Mouse (Mus musculus) testis, adult 2 months (tissue): Measurements from ENCODE around the gene Ttc1. TPM values are rescaled to one million over a fixed set of nuclear protein-coding genes. Genes with fewer than 3 reads are reported as not detected.

ENCODE experiments used
- H3K27ac ChIP-seq: fragments of 200-500 bp; 2 replicates; pipeline ENCODE4 v1.5.1; 2012; ENCODE audit warnings: low read depth, low read length; ENCODE audit not compliant: control insufficient read depth, insufficient read depth
- H3K27me3 ChIP-seq: fragments of 200-500 bp; 2 replicates; pipeline ENCODE4 v1.6.1; 2012; ENCODE audit warnings: mild to moderate bottlenecking, low read length, moderate library complexity; ENCODE audit not compliant: control insufficient read depth, insufficient read depth
- H3K36me3 ChIP-seq: fragments of 200-500 bp; 2 replicates; pipeline ENCODE4 v1.6.1; 2012; ENCODE audit warnings: mild to moderate bottlenecking, low read length; ENCODE audit not compliant: control insufficient read depth, insufficient read depth
- H3K4me1 ChIP-seq: fragments of 200-500 bp; 2 replicates; pipeline ENCODE4 v1.6.1; 2012; ENCODE audit warnings: low read length; ENCODE audit not compliant: control insufficient read depth, insufficient read depth
- H3K4me3 ChIP-seq: fragments of 200-500 bp; 2 replicates; pipeline ENCODE4 v1.5.1; 2012; ENCODE audit warnings: low read depth, mild to moderate bottlenecking, low read length, moderate library complexity, mixed read lengths; ENCODE audit not compliant: control insufficient read depth
- CTCF ChIP-seq: fragments of 200-500 bp; IDR thresholded peaks from 2 replicates; pipeline ENCODE4 v1.5.1; 2012; ENCODE audit warnings: low read depth, mild to moderate bottlenecking, inconsistent platforms, low read length, moderate library complexity; ENCODE audit not compliant: control insufficient read depth, insufficient read depth, insufficient replicate concordance
- POLR2A ChIP-seq: fragments of 200-500 bp; IDR thresholded peaks from 2 replicates; pipeline ENCODE4 v1.6.1; 2012; ENCODE audit warnings: low read depth, mild to moderate bottlenecking, inconsistent platforms, low read length, moderate library complexity; ENCODE audit not compliant: control insufficient read depth
- polyA plus RNA-seq: library from polyadenylated mRNA; depleted of rRNA; stranded (reverse); fragments of >200 nt; gene quantifications from 2 replicates; pipeline ENCODE4 v1.2.3, GENCODE M21; 2012; rRNA removed

The Ttc1 gene
- polyA plus RNA-seq, 1 experiment, result 38.6 TPM

DNA sequence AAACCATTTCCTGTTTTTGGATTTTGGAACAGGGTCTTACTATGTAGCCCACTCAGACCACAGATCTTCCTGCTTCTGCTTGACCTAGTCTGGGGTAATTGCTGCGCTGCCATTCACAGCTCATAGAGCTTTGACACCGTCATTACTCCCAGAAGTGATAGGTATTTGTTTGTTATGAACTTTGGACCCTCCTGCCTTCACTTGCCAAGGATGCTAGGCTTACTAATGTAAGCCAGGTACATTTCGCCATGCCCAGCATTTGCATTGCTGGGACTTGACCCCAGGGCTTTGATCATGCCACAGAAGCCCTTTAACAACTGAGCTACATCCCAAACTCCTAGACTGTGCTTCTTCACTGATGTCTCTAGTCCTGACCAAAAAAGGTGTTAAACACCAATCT lies 47.5 kb downstream of the Ttc1 start:
- no peaks in the 10 kb centered on the region for H3K27me3 ChIP-seq
- H3K4me1 ChIP-seq, result no peaks in the 10 kb centered on the region
- no peak overlapping the region for H3K4me3 ChIP-seq
- TF ChIP-seq CTCF, result no peak
- no peak for TF ChIP-seq POLR2A
- no peak overlapping the region for H3K27ac ChIP-seq
- H3K36me3 ChIP-seq, result no peaks in the 10 kb centered on the region

DNA sequence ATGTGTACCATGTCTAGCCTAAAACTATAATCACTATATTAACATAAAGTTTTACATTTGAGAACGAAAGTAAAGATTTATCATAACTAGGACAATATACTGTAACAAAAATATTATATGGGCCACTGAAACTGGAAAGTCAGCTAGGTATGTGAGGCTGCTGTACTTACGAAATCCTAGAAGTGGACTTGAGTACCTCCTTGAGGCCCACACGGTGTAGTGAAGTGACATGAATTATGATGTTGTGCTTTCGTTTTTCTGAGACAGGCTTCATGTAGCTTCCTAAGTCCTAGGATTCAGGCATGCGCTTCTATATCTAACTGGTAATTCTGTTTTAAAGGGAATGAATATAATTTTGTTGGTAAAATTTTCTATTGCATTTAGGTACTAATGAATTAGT lies 49.2 kb downstream of the Ttc1 start:
- TF ChIP-seq POLR2A (no peak), CTCF (no peak)
- Histone ChIP-seq H3K4me3 (no peak overlapping the region), H3K4me1 (no peaks in the 10 kb centered on the region), H3K36me3 (no peaks in the 10 kb centered on the region), H3K27ac (no peak overlapping the region), H3K27me3 (no peaks in the 10 kb centered on the region)

- H3K27ac ChIP-seq, result no peak overlapping the region
- H3K27me3 ChIP-seq, result no peaks in the 10 kb centered on the region
- TF ChIP-seq POLR2A (no peak), CTCF (no peak)
- H3K36me3 ChIP-seq, result no peaks in the 10 kb centered on the region
- no peaks in the 10 kb centered on the region for H3K4me1 ChIP-seq
- H3K4me3 ChIP-seq, result no peak overlapping the region
Observed at GRCm38 (mm10) chr11:43696623-43697022, 51.2 kb downstream of the Ttc1 start.

GRCm38 (mm10) chr11:43688850-43689249 lies 59.0 kb downstream of the Ttc1 start:
- H3K27ac ChIP-seq, result no peak overlapping the region
- H3K27me3 ChIP-seq, result no peaks in the 10 kb centered on the region
- H3K4me3 ChIP-seq, result no peak overlapping the region
- TF ChIP-seq CTCF (no peak), POLR2A (no peak)
- H3K36me3 ChIP-seq, result no peaks in the 10 kb centered on the region; the same call in 1 of the 2 replicates
- no peaks in the 10 kb centered on the region for H3K4me1 ChIP-seq

DNA sequence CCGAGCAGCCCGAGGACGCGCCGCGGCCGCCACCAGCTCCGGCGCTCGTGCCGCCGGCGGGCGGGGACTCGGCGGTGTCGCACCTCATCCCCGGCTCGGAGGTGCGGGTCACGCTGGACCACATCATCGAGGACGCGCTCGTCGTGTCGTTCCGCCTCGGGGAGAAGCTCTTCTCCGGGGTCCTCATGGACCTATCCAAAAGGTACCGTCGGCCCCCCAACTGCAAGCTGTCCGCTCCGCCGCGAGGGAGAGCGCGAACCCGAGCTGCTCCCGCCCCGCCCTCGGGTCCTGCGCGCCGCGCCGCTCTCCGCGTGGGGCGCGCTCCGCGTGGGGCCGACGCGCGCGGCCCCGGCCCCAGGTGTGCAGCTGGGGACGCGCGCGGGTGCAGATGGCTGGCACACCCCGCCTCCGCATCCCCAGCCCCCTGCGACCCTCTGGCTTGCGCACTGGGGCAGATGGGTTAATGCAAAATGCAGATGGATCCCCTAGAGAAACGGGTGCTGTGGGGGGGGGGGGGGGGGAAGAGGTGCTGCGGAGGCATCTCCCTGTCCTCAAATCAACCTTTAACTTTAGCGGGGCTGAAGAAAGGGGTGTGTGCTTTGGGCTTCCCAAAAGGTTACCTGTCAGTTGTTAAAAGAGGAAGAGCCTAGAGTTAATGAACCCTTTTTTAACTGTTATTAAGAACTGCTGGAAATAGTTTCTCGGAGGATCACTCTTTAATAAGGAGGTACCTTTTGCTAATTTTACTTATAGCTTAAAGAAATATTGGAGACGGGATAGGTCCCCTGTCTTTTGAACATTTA lies 65.2 kb downstream of the Ttc1 start:
- Histone ChIP-seq H3K4me3 (peak overlapping the region; percentile 88), H3K36me3 (no peaks in the 10 kb centered on the region; the same call in 1 of the 2 replicates), H3K27me3 (no peaks in the 10 kb centered on the region), H3K27ac (peak overlapping the region; percentile 81), H3K4me1 (no peaks in the 10 kb centered on the region; the same call in 1 of the 2 replicates)
- TF ChIP-seq CTCF, result no peak
- peak; percentile 51 for TF ChIP-seq POLR2A

DNA sequence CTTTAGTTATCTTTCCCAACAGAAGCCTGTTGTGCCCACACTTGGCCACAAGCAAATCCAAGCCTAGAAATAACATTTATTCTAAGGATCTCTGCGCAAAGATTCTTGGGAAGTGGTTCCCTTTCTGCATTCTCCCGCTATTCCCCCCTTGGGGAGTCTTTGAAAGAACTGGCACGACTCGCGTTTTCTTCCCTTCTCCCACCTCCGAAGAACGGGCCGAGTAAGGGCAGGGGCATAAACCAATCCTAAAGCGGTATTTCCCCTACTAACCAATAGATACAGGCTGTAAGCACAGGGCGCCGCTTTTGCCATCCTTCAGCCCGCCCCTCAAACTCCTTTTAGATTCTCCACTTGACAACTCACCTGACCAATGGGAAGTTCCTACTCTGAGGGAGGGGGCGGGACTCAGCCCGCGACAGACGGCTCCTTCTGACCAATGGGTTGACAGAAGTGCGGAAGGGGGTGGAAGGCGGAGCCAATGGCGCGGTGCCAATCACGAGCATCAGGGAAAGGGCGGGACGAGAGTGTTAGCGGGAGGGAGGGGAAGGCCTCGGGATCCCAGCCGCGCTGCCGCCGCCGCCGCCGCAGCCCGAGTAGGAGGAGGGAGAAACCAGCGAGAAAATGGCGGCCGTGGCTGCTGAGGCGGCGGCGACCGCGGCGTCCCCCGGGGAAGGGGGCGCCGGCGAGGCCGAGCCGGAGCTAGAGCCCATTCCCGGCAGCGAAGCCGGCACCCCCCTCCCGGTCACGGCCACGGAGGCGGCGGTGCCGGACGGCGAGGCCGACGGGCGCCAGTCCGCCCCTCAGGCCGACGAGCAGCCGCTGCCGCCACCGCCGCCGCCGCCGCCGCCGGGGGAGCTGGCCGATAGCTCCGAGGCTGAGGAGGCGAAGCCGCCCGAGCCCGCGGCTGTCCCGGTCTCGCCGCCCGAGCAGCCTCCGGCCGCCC lies 66.1 kb downstream of the Ttc1 start, which contains the start of gene Pwwp2a:
Gene Pwwp2a, plus strand, starts transcription at position 527 of the 943 bp plus-strand sequence.
- peak within 1 kb of the TSS; percentile 88 for H3K4me3 ChIP-seq
- no peaks in the 10 kb centered on the region; the same call in 1 of the 2 replicates for H3K4me1 ChIP-seq
- H3K27me3 ChIP-seq, result no peaks in the 10 kb centered on the region
- peak within 1 kb of the TSS; percentile 81 for H3K27ac ChIP-seq
- H3K36me3 ChIP-seq, result no peaks in the 10 kb centered on the region; the same call in 1 of the 2 replicates
- TF ChIP-seq CTCF, result no peak
- peak; percentile 80 for TF ChIP-seq POLR2A

Other genes starting within 250 kb of the Ttc1 start
- 2.4 and 2.8 TPM in 2 replicates for gene Ccnjl, start 219.2 kb downstream of the Ttc1 start, polyA plus RNA-seq
- gene 4933415A04Rik, start 161.0 kb downstream of the Ttc1 start, polyA plus RNA-seq, result 0.28 TPM in 2 replicates
- gene Fabp6, start 146.5 kb downstream of the Ttc1 start, polyA plus RNA-seq, result not detected in 2 replicates
- 9.2 and 10.3 TPM in 2 replicates for gene Pwwp2a, start 66.0 kb downstream of the Ttc1 start, polyA plus RNA-seq
- gene Adra1b, start 153.2 kb upstream of the Ttc1 start, polyA plus RNA-seq, result 0.53 and 0.55 TPM in 2 replicates